Mouse (Mus musculus) spleen, adult 2 months (tissue): Measurements from ENCODE around the gene Dnal4.

Experiments used
- CTCF ChIP-seq: fragments of 200-500 bp; IDR thresholded peaks from 2 replicates; pipeline ENCODE4 v1.5.1; 2011; ENCODE audit warnings: mild to moderate bottlenecking, inconsistent platforms; ENCODE audit not compliant: insufficient read depth, insufficient read length, insufficient replicate concordance; ENCODE audit errors: extremely low read depth
- POLR2A ChIP-seq: fragments of 200-500 bp; IDR thresholded peaks from 2 replicates; pipeline ENCODE4 v1.6.1; 2011; ENCODE audit warnings: low read depth, low read length, inconsistent platforms

- TF ChIP-seq POLR2A = no peak
- no peak for TF ChIP-seq CTCF
These were observed 44.9 kb upstream of the Dnal4 start for GRCm38 (mm10) chr15:79822265-79823199.
